Mouse (Mus musculus): ENCODE results near the gene S100a4.

S100a4 gene

DNA sequence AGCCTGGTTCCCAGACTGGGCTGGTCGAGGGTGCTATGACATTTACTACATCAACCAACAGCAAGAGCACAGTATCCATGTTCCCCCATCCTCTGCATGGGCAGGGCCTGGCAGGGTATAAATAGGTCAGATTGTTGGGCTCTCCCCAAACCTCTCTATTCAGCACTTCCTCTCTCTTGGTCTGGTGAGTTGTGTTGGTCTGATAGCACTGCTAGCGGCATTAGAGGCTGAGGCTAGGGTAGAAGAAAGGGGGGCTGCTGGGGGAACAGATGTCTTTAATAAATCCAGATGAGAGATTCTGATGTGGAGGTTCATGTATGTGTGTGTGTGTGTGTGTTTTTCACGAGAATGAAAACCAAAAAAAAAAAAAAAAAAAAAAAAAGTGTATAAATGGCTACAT lies at the start of gene S100a4:
S100a4 (plus strand) TSS at position 149 of the 400 bp plus-strand sequence.
- in situ Hi-C loops (cut with MboI; ENCODE audit: unreplicated experiment in 2 of 2): loop anchor here in 1 of 2 experiments (25.0 kb wide), 1 partner anchor 391 kb away; the partner anchor contains the start of genes Rab13 and Rps27

DNA sequence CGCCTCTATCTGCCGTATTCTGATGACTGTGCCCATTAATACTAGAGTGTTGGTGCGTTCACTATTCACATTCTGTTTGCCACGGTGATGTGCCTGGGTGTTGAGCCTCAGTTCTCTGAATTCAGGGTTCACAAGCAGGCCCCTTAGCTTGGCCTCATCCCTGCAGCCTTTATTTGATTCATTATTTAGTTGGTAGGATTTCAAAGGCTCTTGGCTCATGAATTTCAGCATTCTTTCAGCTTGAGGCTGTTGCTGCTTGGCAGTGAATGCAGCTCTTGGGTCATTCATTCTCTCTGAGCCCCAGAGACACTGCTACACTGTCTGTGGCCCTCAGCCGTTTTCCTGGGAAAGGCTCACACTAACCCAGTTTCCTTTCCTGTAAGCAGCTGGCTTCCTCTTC lies 47.6 kb upstream of the S100a4 start:
- in situ Hi-C loops (cut with MboI; ENCODE audit: unreplicated experiment in 2 of 2): no loop called here

DNA sequence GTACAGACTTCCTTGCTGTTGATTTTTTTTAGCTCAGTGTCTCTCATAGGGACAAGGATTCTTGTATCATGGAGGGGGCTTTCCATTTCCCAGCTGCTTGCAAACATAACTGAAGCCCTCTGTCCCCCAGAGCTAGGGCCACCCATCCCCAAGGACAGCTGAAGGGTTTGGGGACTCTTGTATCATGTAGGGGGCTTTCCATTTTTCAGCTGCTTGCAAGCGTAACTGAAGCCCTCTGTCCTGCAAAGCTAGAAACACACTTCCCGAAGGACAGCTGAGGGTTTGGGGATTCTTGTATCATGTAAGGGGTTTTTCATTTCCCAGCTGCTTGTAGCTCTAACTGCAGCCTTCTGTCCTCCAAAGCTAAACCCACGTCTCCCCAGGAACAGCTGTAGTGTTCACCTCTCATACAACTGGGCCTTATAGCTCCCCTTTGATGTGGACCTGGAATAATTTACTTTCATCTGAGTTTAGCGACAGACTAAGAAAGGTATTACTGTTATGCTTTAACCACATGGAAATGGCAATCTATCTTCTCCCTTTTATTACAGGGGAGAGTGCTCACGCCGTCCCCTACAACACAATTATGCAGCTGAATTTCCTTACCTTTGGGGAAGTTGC lies 43.5 kb upstream of the S100a4 start, which contains the start of gene S100a3:
S100a3 (plus strand) TSS at position 571 of the 621 bp plus-strand sequence.
- in situ Hi-C loops (cut with MboI; ENCODE audit: unreplicated experiment in 2 of 2): no loop called here

DNA sequence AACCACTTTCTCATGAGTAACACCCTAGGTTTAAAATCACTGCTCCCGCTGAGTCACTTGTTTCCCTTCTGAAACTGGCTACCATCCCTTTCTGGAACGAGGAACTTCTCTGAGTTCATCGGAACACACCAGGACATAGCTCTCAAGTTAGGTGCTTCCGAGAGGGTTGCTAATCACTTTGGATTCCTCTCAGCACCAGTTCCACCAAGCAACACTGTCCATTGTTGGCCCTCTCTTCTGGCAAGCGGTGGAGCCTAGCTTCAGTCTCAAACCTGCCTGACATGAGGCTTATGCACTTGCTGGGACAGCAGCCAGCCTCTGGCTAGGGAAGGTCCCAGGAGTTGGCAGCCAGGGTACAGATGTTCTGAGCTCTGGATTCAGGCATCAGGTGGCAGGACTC lies 28.9 kb upstream of the S100a4 start:
- in situ Hi-C loops (cut with MboI; ENCODE audit: unreplicated experiment in 2 of 2): no loop called here

DNA sequence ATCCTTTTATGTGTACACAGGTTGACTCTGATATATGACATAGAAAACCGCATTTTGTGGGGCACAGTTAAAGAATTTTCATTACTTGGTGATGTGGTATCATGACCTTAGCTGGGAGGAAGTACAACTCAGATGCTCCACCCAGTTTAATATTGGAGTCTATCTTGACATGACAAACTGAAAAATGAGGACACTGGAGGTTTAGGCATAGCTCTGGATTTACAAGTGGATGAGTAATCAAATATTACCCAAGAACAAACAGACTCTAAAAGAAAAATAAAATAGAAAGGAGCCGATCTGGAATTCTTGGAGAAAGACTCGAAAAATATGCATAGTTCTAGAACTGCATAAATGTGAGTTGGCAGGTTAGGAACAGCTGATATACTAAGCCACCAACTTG lies 28.3 kb upstream of the S100a4 start:
- in situ Hi-C loops (cut with MboI; ENCODE audit: unreplicated experiment in 2 of 2): no loop called here

DNA sequence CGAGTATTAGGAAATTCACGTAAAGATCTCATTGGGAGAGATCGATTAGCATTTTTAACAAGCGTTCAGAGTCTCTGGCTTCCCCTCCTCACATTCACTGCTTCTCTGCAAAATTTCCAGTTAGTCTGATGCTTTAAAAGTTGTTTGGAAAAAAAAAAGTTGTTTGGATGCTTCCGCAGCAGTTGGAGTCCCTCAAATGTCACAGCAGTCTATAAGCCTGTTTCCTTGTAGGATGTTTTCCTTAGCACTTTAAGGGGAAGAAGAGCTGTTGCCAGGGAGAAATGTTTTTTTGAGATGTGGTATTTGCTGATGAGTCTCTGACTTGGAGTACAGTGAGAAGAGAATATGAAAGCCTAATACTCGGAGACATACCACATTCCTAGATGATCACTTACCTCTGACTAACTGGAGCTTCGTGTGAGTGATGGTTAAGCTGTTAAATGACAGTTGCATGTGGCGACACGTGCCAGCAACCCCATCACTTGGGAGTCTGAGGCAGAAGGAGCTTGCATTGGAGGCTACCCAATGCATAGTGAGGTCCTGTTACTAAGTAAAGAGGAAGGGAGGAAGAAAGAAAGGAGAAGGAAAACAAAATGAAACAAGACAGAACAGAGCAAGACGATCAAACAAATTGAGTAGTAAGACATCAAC lies 27.1 kb upstream of the S100a4 start:
- in situ Hi-C loops (cut with MboI; ENCODE audit: unreplicated experiment in 2 of 2): no loop called here

DNA sequence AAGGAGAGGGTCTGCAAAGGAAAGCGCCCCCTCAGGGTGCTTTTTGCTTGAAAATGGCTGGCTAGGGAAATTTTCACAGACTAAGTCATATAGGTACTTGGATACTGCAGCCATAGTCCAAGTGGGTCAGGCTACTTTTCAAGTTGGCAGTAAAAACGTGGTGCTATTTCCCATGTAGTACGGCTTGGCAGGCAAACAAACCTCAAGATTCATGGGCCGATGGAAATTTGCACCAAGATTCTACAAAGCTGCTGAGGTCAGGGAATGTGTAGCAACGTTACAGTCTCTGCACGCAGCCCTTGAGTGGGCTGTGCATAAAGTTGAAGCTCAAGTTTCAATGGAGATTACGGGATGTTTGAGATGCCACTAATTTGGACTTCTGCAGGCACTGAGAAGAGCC lies 24.1 kb upstream of the S100a4 start:
- in situ Hi-C loops (cut with MboI; ENCODE audit: unreplicated experiment in 2 of 2): no loop called here

DNA sequence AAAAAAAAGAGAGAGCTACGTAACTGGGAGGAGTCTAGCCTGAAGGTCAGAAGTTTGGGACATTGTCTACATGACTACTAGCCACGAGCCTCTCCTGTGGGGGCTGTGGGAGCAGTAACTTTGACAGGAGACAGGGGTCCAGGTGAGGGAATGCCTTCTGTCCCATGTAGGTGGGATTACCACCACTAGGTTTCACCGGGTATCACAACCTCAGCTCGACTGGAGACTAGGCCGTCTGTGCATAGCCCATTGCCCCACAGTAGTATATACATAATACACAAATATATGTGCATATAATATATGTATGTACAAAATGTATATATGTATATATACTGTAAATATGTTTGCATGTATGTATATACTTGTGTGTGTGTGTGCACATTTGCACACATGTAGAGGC lies 22.4 kb upstream of the S100a4 start:
- in situ Hi-C loops (cut with MboI; ENCODE audit: unreplicated experiment in 2 of 2): loop anchor here (5.0 kb wide), 1 partner anchor 36 kb away; no protein-coding TSS in a partner anchor

DNA sequence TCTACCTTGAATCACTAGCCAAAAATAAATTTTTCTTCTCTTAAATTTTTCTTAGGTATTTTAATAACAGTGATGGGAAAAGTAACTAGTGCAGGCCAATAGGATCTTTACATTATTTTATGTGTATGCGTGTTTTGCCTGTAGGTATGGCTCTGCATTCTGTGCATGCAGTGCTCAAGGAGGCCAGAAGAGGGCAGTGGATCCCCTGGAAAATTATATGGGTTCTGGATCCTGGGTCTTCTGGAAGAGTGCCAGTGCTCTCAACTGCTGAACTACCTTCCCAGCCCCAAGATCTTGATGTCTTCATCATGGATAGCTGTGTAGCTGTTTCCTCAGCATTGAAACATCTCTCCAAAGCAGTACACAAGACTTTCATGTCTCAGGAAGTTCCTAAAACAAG lies 21.4 kb upstream of the S100a4 start:
- in situ Hi-C loops (cut with MboI; ENCODE audit: unreplicated experiment in 2 of 2): loop anchor here (5.0 kb wide), 1 partner anchor 35 kb away; no protein-coding TSS in a partner anchor

DNA sequence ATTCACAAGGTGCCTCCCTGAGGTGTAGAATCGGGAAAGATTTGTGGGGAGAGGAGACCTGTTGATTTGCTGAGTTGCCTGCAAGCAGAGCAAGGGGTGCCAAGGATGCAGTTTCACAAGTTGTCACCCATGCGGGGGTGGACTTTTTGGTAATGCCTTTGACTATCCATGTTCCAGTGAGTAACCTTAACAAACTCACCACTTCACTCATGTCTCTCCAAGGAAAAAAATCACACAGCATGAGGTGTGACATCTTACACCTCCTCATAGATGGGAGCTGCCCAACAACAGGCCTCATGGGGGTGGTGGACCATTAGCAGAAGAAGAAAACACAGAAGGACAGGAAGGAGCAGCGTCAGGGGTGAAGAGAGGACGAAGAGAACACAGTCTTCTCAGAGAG lies 21.0 kb upstream of the S100a4 start:
- in situ Hi-C loops (cut with MboI; ENCODE audit: unreplicated experiment in 2 of 2): loop anchor here (5.0 kb wide), 1 partner anchor 35 kb away; no protein-coding TSS in a partner anchor

DNA sequence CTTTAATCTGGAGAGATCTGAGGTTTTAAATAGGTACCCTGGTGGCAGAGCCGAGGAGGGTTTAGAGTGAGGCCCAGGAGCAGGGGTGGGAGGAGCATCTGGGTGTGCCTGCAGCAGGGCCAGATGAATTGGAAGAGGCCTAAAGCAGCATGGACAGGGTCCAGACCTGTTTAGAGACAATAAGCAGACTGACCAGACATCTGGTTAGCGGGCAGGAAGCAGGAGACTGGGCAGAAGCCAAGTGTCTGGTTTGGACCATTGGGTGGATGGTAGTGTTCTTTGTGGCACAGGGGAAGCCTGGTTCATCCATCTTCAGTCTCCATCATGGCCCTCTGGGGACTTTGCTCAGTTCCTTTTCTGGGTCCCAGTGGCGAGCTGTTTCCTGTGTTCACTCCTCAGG lies 19.7 kb upstream of the S100a4 start:
- in situ Hi-C loops (cut with MboI; ENCODE audit: unreplicated experiment in 2 of 2): loop anchor here (5.0 kb wide), 1 partner anchor 33 kb away; no protein-coding TSS in a partner anchor

DNA sequence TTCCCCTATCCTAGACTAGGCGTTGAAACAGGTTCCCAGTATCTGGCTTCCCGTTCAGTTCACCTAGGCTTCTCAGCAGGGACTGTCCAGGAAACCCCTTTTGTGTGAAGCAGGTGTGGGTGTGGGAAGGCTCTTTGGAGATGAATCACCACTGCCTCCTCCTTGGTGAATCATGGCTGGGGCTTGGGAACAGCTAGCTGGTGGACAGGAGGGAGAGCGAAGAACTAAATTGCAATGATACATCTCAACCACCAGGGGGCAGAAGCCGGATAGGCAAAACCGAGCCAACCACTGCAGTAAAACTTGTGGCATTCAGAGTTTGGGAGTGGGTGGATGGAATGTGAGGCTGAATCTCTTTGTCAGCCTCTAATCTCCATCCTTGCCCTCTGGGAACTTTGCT lies 18.0 kb upstream of the S100a4 start:
- in situ Hi-C loops (cut with MboI; ENCODE audit: unreplicated experiment in 2 of 2): loop anchor here in 1 of 2 experiments (5.0 kb wide), 2 partner anchors 62 to 93 kb away; partner anchors contain the start of gene Snapin

DNA sequence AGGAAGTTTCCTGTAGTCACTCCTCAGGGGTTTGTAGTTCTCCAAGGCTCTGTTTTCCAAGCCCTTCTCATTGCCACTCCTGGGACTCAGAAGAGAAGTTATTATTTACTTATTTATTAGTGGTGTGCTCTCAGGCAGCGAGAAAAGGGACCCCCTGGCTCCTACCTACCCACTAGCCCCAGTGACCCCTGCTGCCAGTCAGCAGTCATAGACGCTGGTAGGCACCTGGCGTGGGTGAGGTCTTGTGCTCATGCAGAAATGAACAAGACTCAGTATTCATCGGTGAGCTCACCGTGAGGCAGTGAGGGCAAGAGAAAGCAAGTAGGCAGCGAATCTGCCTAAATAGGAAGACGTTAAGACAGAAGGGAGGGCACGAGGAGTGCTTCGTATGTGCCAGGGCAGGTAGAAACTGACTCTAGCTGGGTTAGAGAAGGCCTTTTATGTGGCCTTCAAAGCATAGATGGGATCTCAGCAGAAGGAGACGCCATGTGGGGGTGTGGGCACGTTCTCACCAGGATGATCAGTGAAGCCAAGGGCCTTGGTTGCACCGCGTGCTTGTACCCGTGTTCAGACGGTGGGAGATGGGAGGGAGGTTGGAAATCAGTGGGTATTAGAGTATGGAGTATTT lies 17.4 kb upstream of the S100a4 start:
- in situ Hi-C loops (cut with MboI; ENCODE audit: unreplicated experiment in 2 of 2): loop anchor here in 1 of 2 experiments (5.0 kb wide), 2 partner anchors 61 to 94 kb away; partner anchors contain the start of gene Snapin

DNA sequence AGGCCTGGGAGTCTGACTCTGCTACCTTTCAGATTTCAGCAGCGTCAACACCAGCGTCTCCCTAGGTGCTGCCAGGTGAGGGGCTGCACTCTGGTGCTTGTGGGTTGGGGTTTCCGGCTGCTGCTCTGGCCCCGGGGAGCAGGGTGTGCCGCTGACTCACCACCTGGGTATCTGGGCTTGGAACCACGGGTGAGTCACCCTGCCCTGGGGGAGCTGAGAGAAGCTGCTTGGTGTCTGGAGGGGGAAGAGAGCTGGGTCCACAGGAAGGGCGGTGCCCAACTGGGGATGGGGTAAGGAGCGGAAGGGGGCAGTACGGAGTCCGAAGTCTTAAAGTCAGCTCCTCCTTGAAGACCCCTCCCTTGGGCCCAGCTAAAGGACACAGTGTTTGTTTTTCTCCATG lies 16.7 kb upstream of the S100a4 start:
- in situ Hi-C loops (cut with MboI; ENCODE audit: unreplicated experiment in 2 of 2): loop anchor here in 1 of 2 experiments (5.0 kb wide), 2 partner anchors 60 to 95 kb away; partner anchors contain the start of gene Snapin

DNA sequence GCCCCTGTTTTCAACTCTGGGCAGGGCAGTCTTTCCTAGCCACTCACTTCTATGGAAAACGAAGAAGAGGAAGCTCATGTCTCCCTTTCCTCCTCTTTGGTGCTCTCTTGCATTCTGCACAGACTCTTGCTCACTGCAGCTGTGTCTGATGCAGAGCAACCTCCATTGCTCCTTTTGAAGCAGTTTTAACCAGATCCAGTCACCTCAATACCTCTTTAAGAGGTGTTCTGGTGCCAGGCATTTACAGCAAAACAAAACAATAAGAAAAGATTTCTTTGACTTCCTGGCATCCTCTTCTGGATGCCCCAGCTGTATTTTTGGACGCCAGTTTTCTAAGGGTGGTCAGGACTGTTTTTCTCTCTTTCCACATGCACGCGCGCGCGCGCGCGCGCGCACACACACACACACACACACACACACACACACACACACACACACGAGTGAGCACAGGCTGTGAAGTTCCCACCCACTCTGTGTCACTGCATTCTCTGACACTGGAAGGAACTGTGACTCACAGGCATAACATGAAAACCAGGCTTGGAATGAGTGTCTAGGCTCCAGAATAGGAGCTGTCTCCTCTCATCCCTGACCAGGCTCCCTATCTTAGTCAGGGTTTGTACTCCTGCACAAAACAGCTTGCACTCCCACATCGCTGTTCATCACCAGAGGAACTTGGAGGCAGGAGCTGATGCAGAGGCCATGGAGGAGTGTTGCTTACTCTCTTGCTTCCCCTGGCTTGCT lies 16.0 kb upstream of the S100a4 start:
- in situ Hi-C loops (cut with MboI; ENCODE audit: unreplicated experiment in 2 of 2): loop anchor here in 1 of 2 experiments (5.0 kb wide), 2 partner anchors 60 to 95 kb away; partner anchors contain the start of gene Snapin

DNA sequence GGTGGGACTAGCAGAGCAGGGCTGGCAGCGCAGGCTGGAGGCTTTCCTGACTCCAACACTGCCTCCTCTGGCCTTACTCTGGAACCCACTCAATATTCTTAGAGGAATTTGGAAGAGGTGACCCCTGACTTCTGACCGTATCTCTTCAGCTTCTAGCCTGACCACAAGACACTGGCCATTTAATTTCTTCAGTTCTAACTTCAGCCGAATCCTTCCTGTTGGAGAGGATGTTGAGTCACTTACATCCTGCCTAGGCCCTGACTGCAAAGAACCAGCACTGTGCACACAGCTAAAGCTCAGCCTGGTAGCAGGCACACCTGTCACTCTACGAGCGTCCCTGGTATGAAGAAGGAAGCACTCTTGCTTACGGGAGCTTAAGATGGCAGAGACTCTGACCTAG lies 14.2 kb upstream of the S100a4 start:
- in situ Hi-C loops (cut with MboI; ENCODE audit: unreplicated experiment in 2 of 2): loop anchor here in 1 of 2 experiments (5.0 kb wide), 2 partner anchors 58 to 97 kb away; partner anchors contain the start of gene Snapin

DNA sequence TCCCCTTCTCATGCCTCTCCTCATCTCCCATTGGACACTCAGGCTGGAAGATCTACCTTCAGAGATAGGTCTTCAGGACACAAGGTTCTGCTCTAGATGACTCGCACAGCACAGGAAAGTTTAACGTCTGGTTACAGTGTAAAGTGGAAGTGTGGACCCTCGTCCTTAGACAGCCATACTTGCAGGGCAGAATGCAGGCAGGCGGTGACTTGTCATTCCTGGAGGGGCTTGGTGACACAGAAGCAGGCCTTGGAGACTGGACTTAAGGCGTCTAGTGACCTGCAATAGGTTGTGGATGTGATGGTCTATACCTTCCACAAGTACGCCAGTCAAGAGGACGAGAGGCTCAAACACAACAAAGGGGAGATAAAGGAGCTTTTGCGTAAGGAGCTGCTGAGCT lies 13.6 kb upstream of the S100a4 start, which contains the start of gene S100a2:
S100a2 (plus strand) TSS at position 301 of the 400 bp plus-strand sequence.
- in situ Hi-C loops (cut with MboI; ENCODE audit: unreplicated experiment in 2 of 2): loop anchor here in 1 of 2 experiments (5.0 kb wide), 2 partner anchors 57 to 98 kb away; partner anchors contain the start of gene Snapin

DNA sequence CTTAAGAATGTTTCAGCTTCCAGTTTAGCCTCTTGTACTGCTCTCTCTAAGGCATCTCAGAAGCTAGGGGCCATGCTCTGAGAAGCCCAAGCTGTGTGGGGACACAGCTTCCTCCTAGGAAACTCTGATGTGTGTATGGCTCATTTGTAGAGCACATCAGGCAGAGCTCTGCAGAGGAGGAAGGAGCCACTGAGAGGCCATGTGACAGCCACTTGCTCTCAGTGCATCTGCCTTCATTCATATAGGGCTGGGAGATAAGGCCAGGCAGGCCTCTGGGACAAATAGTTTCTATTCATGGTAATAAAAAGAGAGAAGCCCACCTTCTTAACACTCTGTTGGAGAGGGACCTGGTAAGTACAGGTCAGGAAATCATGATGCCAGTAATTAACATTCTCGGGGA lies 9.1 kb upstream of the S100a4 start:
- in situ Hi-C loops (cut with MboI; ENCODE audit: unreplicated experiment in 2 of 2): no loop called here

DNA sequence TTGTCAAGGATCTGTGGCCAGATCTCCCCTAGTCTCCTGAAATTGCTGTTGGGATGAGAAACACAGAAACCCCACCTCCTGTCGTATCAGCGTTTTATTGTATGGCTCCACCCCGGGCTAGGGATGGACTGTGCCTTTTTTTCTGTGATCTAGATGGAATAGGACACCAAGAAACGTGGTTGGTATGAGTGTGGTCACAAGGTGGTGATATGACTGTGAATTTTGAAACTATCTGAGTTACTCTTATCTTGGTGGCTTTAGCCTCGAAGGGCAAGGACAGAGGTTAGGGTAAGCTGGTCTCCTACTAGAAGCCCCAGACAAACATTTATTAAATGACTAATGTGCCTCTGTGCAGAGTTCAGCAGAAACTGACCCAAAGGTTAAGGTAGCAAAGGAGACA lies 8.0 kb upstream of the S100a4 start:
- in situ Hi-C loops (cut with MboI; ENCODE audit: unreplicated experiment in 2 of 2): no loop called here

DNA sequence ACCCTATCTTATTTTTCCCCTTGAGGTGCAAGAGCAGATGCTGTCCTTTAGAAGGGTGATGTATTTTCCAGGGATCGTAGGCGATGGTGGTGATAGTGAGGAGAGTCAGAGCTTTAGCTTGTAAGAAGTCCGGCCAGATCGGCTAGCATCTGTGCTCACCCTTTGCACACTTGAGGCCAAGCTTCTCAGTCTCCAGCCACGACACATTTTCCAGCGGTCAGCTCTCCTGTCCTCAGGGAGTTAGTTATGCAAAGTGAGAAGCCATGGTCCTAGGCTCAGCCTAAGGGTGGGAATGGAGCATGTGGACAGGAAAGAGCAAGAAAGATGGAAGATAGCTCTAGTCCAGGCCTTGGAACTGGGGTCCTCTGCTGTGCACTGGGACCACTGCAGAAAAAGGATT lies 6.8 kb upstream of the S100a4 start:
- in situ Hi-C loops (cut with MboI; ENCODE audit: unreplicated experiment in 2 of 2): no loop called here
